Mouse (Mus musculus) layer of hippocampus, adult 9-11 months (tissue): ENCODE measurements at regions not wholly inside any gene's neighbourhood (a gene's known extent, or its start where the extent isn't known, plus 50 kb on each side); places are given as distances from the start of the nearest gene placed in this dataset.

Experiments
- DNase-seq: peaks from one replicate; pipeline ENCODE4 v3.0.0; 2022

DNA sequence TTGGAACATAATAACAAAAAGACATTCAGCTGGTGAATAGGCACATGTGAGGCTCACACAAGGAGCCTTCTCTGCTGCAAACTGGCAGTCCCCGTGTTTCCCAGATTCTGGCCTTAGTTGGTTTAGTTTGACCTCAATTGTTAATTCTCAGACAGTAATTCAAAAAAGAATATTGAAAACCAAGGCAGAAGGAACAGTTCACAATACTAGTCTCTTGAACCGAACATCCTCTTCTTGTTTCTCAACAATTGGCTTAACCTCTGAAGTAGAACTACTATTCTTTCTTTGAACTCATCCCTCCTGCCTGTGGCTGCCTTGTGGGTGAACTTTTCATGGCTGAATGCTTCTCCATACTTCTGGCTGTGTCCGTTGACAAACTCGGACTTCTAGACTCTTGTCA lies 110.4 kb upstream of the Neil3 start:
- no peak for DNase-seq

DNA sequence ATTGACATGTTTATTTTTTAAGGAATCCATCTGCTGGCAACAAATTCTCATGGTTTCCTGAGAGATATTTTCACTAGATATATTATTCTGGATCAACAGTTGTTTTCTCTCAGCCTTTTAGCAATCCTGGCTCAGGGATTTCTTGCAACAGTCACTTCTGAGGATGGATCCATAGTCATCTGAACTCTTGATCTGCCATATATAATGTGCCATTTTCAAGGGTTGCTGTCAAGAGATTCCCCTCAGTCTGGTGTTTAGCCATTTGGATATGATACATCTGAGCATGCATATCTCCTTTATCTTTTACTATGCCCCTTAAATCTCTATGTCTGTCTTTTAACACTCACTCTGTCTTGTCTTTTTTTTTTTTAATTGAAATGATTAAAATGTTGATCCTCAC lies 130.3 kb upstream of the Neil3 start:
- no peak for DNase-seq

DNA sequence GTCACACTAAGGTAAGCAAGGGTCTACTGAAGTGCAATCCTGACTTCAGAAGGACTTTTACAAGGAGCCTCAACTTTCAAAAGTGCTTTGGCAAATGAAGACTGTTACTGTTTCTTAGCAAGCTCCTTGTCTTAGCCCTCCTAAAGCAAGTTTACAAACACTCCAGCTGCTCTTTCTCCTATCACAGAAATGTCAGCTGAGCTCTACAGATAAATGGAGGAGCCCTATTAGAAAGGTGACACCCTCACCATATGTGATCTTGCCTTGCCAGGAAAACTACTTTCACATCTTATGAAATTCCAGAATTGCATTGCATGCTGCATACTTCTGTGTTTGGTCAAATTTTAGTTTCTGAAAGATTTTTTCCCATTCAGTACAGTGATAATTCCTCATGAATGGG lies 136.6 kb upstream of the Neil3 start:
- DNase-seq, result no peak

DNA sequence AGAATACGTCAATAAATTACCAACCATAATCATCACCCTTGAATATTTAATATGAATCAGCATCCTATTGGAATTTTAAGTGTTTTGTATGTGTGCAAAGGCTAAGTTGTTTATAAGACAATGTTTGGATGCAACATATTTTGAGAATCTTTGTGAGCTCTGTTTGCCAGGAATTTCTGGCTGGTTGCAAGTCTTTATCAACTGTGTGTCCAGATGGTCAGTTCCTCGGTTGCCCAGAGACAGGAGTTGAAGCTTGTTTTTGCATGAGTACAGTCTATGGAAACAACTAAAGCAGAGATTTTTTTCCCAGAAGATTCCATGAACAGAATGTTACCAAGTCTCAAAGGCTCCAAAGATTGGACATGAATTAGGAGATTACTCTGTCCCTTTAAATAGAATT lies 142.0 kb upstream of the Neil3 start:
- DNase-seq, result no peak

DNA sequence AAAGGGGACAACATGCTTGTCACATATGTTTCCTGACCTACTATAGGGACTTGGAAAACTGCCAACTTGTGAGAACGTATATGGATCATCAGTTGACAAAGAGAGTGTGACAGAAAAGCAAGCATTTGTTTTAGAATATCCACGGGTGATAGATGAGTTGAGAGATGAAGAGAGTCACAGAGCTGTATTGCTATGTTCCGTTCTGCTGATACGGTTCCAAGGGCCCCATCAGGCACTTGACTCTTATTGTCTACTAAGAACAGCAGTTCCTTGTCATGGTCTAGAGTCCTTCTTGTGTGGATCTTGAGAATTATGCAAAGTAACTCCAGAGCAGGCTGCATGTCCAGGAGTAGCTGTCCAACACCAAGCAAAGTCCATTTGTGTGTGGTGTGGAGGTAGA lies 143.0 kb upstream of the Neil3 start:
- DNase-seq, result no peak

DNA sequence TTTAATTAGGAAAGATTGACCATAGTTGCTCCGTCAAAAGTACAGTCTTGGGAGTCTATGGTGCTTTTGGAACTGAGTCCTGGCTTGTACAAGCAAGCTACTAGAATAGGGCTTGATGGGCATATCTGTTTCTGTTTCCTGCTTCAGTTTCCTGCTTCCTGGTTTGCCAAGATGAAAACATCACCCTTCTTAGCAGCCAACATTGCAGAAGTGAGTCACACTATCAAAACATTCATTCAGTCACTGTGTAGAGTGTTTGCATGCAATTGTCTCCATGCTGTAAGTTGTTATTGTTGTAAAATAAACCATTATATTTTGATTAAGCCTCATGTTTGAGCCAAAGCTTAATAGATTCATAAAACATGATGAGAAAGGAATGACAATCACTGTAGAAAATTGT lies 149.3 kb upstream of the Neil3 start:
- no peak for DNase-seq

DNA sequence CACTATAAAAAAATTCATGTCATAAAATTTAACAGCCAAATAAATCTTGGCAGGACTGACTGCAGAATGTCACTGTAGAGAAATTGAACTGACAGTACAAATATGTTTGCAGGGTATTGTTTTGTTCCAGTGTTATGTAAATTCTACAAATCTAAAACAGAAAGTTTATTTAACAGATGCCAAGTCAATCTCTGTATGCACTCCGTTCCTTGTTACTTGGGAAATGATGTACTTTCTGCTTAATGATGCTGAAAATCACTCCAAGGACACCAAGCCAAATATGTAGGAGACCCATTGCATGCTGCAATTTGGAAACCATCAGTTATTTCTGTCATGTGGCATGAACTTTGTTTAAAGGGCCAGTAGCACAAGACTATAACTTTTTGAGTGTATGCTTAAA lies 182.3 kb upstream of the Neil3 start:
- peak; percentile 4 for DNase-seq

DNA sequence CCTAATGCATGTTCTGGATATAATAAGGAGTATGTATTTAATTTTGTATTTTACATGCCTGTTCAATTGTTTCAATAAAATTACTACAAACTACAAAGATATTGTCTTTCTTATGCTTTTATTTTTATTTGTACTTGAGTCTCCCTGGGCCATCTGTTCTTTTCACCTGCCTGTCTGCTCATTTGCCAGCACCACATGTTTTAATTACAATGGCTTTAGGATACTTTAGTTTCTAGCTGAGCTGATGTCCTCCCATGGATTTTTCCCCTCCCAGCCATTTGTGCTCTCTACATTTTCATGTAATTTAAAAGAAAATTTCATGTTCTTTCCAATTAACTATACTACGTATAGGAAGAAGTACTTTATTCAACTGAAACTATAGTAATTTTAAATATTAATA lies 188.5 kb upstream of the Neil3 start:
- DNase-seq, result no peak

DNA sequence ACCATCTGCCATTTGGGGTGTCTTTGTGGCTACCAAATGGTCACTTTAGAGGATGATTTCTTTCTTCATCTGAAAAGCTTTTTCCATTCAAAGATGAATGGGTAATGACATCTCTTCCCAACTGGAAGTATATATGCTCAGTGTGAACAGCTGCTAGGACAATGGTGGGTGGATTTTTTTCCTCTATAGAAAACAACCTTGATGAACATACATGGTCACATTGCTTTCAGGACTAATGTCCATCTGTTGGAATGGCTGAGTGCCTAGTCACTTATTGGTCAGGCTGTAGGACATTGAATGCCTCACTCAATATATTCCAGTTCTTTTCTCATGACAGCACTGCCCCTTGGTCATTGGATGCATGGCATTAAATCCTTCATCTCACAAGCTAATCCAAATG lies 209.0 kb upstream of the Neil3 start:
- DNase-seq, result no peak

DNA sequence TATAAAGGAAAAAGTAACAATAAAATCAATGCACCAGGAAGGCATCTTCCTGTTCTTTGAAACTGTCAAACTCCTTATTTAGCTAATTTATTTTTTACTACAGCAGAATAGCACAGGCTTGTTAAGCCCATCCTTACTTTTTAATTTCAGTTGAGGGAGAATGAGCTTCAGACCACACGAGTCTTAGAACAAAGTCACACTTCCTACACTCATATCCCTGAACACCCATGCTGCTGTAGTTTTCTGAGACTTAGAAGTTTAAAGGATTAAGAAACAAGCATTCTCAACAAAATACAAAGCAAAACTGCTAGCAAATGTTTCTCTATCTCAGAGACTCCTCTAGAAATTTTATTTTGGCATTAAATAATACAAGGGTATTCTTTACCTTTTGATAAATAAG lies 208.8 kb upstream of the Vegfc start:
- no peak for DNase-seq

DNA sequence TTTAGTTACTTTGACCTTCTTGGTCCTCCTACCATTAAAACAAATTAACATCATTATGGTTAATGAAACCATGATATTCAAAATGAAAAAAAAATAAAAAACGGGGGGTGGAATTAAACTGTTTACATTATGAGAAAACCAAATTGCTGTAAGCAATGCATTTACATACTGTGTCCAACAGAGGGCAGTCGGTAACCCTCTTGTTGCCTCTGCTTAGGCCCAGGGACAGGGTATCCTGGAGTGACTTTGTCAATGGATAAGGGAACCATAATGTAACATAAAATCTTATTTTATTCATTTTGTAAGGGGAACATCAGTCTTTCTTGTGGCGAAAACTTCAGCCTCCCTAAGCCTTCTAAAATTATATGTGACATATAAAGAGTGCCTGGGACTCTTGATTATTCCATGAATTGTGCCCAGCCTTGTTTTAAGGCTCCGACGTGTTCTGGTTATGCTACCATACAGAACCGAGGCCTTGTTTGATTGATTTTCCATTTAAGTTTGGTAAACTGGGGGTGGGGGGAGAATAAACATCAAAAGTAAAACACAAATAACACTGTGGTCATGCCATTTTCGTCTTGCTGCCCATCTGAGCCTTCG lies 207.3 kb upstream of the Vegfc start:
- DNase-seq, result no peak

DNA sequence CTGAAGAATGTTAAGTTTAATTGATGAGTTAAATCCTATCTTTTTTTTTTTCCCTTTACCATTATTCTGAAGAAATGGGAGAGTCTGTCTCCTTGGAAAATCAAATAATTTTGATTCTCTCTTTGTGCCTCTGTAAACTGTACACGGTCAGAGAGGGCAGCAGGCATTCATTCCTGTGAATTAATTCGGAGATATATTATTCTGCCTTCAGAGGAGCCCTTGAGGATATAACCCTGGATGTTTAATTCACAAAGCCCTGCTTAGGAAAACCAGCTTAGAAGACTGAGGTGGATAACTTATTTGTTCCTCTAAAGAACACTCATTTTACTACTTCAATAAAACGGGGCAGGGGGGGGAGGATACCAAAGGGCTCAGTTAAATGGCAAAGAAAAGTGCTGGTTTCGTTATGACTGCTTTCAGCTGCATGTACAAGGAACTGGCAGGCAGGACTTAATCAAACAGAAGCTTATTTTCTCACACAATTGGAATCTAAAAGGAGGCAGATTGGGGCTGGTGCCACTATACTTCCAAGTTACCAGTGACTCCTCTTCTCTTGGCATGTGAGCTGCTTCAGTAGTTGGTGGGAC lies 205.3 kb upstream of the Vegfc start:
- no peak for DNase-seq

DNA sequence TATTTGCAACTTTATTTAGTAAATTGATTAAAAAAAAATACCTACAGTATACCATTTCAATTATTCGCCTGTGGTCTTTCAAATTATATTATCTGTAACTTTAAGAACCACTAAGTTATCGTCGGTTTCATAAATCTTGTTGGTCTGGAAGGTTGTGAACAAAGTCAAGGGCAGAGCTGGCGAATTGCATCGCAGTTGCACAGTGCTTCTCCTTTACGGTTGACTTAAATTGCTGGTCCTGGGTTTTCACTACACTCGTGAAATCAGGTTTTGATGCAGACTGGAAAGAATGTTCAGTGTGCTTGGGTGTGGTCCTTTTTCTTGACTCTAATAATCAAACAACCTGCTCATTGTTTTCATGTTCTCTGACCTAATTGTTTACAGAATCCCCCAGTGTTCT lies 198.6 kb upstream of the Vegfc start:
- DNase-seq, result no peak

DNA sequence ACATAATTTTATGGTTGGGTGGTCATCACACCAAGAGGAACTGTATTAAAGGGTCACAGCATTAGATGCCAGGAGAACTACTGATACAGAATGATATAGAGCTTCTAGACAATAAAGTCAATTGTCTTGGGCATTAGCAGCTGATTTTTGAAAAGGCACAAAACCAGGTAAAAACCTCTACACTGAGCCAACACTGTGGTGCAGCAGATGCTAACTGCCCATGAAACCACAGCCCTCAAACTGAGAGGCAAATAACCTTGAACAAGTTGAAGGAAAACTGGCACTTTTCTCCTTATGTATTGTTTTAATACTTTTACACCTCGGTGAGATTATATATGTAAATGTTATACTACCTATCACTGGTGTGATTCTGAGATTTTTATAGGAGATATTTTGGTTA lies 195.9 kb upstream of the Vegfc start:
- DNase-seq, result no peak

DNA sequence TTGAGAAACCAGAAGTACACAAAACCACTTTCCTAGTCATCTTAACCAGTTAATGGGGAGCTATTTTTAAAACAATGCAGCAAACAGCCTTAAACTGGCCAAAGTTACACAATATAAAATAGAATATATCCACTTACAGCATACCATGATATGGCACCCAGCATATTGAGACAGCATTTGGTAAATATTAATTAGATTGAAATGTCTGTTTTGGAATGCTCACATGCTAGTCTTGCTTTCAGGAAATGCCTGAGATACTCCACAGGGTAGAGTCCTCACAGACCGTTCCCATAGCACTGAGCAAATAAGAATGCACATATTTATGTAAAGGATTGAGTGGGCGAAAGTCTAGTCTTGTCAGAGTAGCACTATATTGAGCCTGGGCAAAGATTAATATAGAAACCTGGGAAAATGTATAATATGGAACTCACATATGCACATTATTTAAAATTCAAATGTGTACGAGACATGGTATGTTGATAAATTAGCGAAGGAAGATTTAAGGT lies 185.1 kb upstream of the Vegfc start:
- DNase-seq, result no peak

DNA sequence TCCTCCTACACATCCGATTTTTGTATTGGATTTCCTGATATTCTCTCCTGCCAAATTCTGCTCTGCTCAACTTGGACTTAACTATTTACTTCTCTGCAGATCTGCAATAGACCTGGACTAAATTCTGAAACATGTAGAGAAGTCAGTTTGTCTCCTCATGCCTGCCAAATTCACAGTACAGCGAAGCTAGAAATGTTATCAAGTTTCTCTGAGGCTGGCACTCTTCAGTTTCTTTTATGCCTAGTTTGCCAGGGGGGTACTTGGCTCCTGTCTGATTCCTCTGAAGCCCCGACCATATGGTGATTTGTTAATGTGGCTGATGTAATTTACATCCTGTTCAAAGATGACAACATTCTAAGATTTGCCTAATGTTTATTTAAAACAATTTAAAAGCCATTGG lies 184.6 kb upstream of the Vegfc start:
- DNase-seq, result no peak

DNA sequence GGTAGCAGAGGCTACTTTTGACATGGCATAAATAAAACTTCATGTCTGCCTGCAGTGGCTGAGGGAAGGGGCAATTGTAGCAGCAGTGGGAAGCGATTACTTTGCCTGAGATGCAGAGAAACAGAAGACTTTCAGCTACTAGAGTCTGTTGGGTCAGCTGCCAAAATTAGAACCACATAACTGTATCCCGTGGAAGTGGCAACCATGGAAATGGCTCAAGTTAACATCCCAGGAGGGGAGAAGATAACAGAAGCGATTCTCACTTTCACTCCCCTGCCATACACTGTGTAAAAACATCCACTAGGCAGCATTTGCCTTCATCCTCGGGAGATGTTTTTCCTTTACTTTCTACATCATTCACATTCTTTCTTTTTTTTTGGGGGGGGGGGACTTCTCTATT lies 155.1 kb upstream of the Vegfc start:
- no peak for DNase-seq

DNA sequence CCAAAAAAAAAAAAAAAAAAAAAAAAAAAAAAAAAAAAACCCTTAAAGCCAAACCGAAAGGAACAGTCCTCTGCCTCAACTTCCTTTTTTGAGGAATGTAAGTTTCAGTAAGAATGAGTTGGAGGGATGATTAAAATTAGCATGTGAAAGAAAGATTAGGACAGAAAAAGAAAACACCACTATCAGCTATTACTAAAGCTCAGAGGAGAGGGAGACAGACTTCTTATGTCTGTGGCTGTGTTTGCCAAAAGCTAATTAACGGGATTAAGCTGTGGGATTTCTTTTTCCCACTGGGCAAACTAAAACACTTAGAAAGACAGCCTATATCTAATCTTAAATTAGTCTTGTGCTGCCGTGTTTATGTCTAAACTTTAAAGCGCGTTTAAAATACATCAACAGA lies 146.7 kb upstream of the Vegfc start:
- no peak for DNase-seq

DNA sequence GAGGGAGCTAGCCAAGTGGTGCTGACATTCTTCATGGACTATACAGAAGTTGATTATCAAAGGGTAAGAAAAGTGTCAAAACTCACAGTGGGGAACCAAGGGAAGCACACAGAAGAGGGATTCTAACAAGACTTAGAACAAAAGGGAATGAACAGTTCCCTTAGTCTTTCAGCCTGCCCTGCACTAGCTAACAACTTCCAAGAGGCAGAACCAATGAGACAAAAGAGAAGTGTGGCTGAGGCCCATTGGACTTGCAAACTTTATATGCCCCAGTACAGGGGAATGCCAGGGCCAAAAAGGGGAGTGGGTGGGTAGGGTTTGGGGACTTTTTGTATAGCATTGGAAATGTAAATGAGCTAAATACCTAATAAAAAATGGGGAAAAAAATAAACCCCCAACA lies 139.0 kb upstream of the Vegfc start:
- DNase-seq, result no peak

DNA sequence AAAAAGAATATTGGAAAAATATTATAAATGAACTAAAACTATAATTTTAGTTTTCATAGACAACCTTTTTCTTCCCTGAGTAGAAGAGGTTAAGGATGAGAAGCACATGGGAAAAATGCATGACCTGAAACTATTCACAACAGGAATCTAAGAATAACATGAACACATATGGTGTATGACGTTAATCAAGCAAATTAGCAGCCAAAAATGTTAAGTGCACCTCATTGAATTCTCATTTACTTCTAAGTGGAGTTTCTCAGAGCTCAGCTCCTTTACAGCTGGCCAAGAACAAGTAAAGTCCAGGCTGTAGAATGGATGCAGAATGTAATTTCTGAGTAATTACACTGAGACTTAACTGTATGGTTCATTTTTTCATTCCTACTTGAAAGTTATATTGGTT lies 137.9 kb upstream of the Vegfc start:
- no peak for DNase-seq

DNA sequence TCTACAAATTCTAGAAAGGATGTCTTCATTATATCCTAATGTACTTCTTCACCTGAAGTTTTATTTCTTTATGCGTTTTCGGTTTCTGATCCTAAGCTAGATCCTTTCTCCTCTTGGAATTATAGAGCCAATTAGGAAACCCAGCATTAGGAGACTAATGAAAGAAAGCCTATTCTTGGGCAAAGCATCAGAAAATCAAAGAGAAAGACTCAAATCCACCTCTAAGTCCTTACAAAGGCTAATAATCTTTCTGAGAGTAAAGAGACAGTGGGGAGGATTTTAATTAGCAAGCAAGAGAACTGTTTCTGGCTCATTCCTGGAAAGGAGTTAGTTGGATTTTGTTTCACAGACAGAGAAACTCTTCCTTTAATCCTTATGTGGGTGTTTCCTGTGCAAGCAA lies 136.3 kb upstream of the Vegfc start:
- DNase-seq, result no peak

DNA sequence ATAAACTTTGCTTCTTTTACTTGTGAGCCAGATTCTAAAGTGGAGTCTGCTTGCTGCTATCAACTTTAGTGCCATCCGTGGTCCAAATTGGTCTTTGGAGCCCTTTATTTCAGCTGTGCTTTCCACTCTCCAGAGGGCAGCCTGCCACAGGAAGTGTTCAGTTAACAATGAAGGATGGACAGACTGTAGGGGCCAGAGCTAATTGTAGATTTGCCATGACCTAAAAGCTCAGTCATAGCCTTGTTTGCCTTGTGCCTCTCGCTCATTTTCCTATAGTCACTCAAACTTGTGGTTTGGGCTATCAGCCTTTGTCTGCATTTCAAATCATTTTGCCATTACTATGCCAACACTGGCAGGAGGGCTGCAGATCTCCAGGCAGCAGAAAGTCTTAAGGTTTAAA lies 131.8 kb upstream of the Vegfc start:
- no peak for DNase-seq

DNA sequence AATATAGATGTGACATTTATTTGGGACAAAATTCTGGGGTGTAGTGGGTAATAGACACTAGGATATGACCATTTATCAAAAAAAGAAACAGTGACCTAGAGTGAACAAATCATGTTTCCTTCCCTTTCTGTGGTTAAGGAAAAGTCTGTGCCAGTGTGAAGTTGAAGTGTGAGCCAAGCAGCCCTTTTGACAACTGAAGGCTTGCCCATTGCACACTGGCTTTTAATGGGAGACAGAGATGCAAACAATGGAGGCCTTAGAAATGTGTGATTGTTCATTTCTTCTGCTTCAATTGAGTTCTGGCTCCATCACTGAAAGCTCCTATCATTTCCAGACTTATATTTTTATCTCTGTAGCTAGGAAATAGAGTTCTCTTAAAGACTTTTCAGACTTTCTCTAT lies 130.0 kb upstream of the Vegfc start:
- DNase-seq, result no peak

DNA sequence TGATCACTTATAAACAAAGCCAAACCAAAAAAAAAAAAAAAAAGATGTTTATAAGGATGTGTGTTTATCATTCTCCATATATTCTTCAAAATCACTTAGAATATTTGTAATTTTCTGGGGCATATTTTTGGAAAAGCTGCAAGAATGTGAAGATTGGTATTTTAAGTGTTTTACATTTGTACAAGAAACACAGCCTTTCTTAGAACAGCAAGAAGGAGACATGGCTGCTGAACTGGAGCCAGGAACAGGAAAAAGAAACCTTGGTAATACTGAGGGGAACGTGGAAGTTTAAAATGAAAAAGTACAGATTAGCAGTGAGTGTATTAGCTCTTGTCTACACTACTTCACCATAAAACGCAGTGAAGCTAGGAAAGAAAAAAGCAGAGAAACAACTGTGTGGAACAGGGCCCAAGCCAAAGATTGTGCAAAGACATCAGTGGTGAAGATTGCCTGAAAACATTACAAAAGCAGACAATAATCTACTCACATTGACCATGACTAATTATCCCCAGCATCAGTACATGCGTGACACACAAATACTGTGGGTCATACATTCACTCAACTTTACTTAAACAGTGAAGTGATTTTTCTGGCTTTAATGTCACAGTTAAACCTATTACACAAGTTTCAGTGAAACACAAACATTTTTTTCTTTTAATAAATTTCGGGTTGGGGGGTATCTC lies 122.8 kb upstream of the Vegfc start:
- DNase-seq, result no peak

DNA sequence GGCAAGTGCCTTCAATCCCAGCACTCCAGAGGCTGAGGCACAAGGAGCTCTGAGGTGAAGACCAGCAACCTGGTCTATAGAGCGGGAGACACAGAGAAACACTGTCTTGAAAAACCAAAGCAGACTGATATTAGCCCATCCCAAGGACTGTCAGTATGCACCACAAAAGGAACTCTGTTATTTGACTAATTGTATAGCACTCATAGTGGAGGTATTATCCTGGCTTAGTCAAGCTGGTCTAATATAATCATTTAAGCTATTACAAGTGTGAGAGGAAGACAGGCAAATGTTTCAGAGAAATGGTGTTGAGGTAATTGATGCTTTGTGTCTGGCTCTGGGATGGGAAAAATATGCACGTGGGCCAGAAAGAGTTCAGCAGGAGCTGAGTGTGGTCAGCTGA lies 121.3 kb upstream of the Vegfc start:
- DNase-seq, result no peak
